Mouse (Mus musculus) hindbrain, embryonic 11.5 days (tissue): Measurements from ENCODE around the gene Pgd. TPM values are rescaled to one million over a fixed set of nuclear protein-coding genes. Genes with fewer than 3 reads are reported as not detected.
A peak's percentile ranks its signal among the peaks of the same experiment; 100 is the strongest.
"Not testable (repeated sequence)": the region's sequence is repeated elsewhere in the genome, so short reads cannot be mapped to it uniquely, and the experiment has no call there.

Source experiments
- ATAC-seq: fragments of 200-750 bp; cut with Nextera tagmentation; 2 replicates; pipeline ENCODE4 v1.8.0; 2017; ENCODE audit warnings: mild to moderate bottlenecking, moderate TSS enrichment, moderate library complexity; ENCODE audit not compliant: low FRiP score
- DNase-seq: peaks from one replicate; pipeline ENCODE4 v3.0.0-alpha.2; 2015; ENCODE audit warnings: low spot score
- H3K27ac ChIP-seq: fragments of 300-500 bp; sonication (generic); 2 replicates; pipeline ENCODE4 v1.5.1; 2014; ENCODE audit warnings: mild to moderate bottlenecking, low read depth, low read length
- H3K27me3 ChIP-seq: fragments of 300-500 bp; sonication (generic); 2 replicates; pipeline ENCODE4 v1.6.1; 2014; ENCODE audit warnings: mild to moderate bottlenecking, low read length, moderate library complexity, mixed read lengths; ENCODE audit not compliant: control insufficient read depth, insufficient read depth
- H3K36me3 ChIP-seq: fragments of 300-500 bp; sonication (generic); 2 replicates; pipeline ENCODE4 v1.6.1; 2014; ENCODE audit warnings: mild to moderate bottlenecking, low read length, moderate library complexity, mixed read lengths; ENCODE audit not compliant: control insufficient read depth, insufficient read depth
- H3K4me1 ChIP-seq: fragments of 300-500 bp; sonication (generic); replicated peaks from 2 replicates; pipeline ENCODE4 v1.6.1; 2014; ENCODE audit warnings: low read length, mixed read lengths; ENCODE audit not compliant: control insufficient read depth, insufficient read depth
- H3K4me2 ChIP-seq: fragments of 300-500 bp; sonication (generic); replicated peaks from 2 replicates; pipeline ENCODE4 v1.6.1; 2014; ENCODE audit warnings: mild to moderate bottlenecking, low read depth, low read length
- H3K4me3 ChIP-seq: fragments of 300-500 bp; sonication (generic); 2 replicates; pipeline ENCODE4 v1.5.1; 2014; ENCODE audit warnings: low read depth, low read length
- H3K9ac ChIP-seq: fragments of 300-500 bp; sonication (generic); 2 replicates; pipeline ENCODE4 v1.6.1; 2014; ENCODE audit warnings: low read depth, low read length
- H3K9me3 ChIP-seq: fragments of 300-500 bp; sonication (generic); 2 replicates; pipeline ENCODE4 v1.6.1; 2016; ENCODE audit warnings: low read length; ENCODE audit not compliant: control insufficient read depth
- WGBS: fragments of 180-500 bp; shearing (Covaris S2); extraction: QIAGEN DNeasy Blood & Tissue Kit; methylation state at CpG from one replicate; pipeline ENCODE4 v1.1.7; 2014; 5-methylcytosine and 5-hydroxymethylcytosine counted together
- polyA plus RNA-seq: library from polyadenylated mRNA; unstranded; fragments of >200 nt; fragmentation: Nextera tagmentation; extraction: Ambion mirVana; gene quantifications from 2 replicates; pipeline ENCODE4 v1.2.1, GENCODE M21; 2014

Gene Pgd
- polyA plus RNA-seq, 1 experiment from 2014 or later: 49.4 TPM

GRCm38 (mm10) chr4:149123432-149123831, 43.1 kb downstream of the Pgd start:
- H3K4me2 ChIP-seq: no peak overlapping the region
- H3K27ac ChIP-seq: no peak overlapping the region
- 71% methylated on average over 5 of the region's 5 CpGs for WGBS
- H3K27me3 ChIP-seq: no peaks in the 10 kb centered on the region
- DNase-seq (no peak), ATAC-seq (no peak)
- H3K9ac ChIP-seq: no peak overlapping the region
- no peaks in the 10 kb centered on the region for H3K9me3 ChIP-seq
- no peaks in the 10 kb centered on the region for H3K4me1 ChIP-seq
- H3K4me3 ChIP-seq: no peak overlapping the region
- H3K36me3 ChIP-seq: no peaks in the 10 kb centered on the region

GRCm38 (mm10) chr4:149119978-149120562, 46.5 kb downstream of the Pgd start:
- H3K9ac ChIP-seq, ATAC-seq, DNase-seq, H3K27me3 ChIP-seq, H3K27ac ChIP-seq, H3K4me2 ChIP-seq, H3K36me3 ChIP-seq, H3K4me3 ChIP-seq, H3K9me3 ChIP-seq, H3K4me1 ChIP-seq: not testable (repeated sequence)
- WGBS: 87% methylated on average over 12 of the region's 12 CpGs

GRCm38 (mm10) chr4:149103875-149104561, 62.6 kb downstream of the Pgd start, which contains the start of gene Dffa:
Gene Dffa, plus strand, starts transcription at chr4:149104146.
- Histone ChIP-seq H3K4me1 (peaks cover 3% of the 10 kb centered on the region), H3K9ac (peak within 1 kb of the TSS; percentile 71), H3K9me3 (no peaks in the 10 kb centered on the region), H3K4me2 (peak within 1 kb of the TSS; percentile 83), H3K4me3 (peak within 1 kb of the TSS; percentile 77), H3K27ac (no peak within 1 kb of the TSS), H3K36me3 (no peaks in the 10 kb centered on the region), H3K27me3 (no peaks in the 10 kb centered on the region)
- peak; percentile 89 for ATAC-seq
- under 1% methylated on average over 35 of the region's 35 CpGs for WGBS
- DNase-seq: peak; percentile 95

- H3K27me3 ChIP-seq: no peaks in the 10 kb centered on the region
- H3K27ac ChIP-seq: no peak overlapping the region
- H3K4me1 ChIP-seq: peaks cover 10% of the 10 kb centered on the region
- no peak overlapping the region for H3K4me2 ChIP-seq
- H3K36me3 ChIP-seq: no peaks in the 10 kb centered on the region
- ATAC-seq: no peak
- no peaks in the 10 kb centered on the region for H3K9me3 ChIP-seq
- DNase-seq: no peak
- WGBS: 91% methylated on average over 3 of the region's 3 CpGs
- no peak overlapping the region for H3K4me3 ChIP-seq
- no peak overlapping the region for H3K9ac ChIP-seq
These were observed 65.1 kb downstream of the Pgd start for GRCm38 (mm10) chr4:149101456-149101855.

DNA sequence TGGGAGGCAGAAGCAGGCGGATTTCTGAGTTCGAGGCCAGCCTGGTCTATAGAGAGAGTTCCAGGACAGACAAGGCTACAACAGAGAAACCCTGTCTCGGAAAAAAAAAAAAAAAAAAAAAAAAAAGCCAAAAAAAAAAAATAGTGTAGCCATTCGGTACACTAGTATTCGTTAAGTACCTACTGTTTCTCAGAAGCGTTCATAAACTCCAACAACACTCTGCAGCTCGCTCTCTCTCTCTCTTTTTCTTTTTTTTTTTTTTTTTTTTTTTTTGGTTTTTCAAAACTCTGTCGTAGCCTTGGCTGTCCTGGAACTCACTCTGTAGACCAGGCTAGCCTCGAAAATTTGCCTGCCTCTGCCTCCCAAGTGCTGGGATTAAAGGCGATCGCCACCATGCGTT, 66.1 kb downstream of the Pgd start:
- not testable (repeated sequence) for H3K9me3 ChIP-seq, H3K9ac ChIP-seq, ATAC-seq, H3K27me3 ChIP-seq, H3K4me2 ChIP-seq, H3K4me3 ChIP-seq, H3K4me1 ChIP-seq, H3K27ac ChIP-seq, H3K36me3 ChIP-seq, DNase-seq
- 84% methylated on average over 12 of the region's 12 CpGs for WGBS

Other genes with a start within 250 kb of the Pgd start
- gene Pex14, start 66.9 kb downstream of the Pgd start, polyA plus RNA-seq: 29.9 and 33.5 TPM in 2 replicates
- 29.0 and 30.9 TPM in 2 replicates for gene Dffa, start 62.6 kb downstream of the Pgd start, polyA plus RNA-seq
- 0.36 and 0.54 TPM in 2 replicates for gene Cort, start 40.0 kb downstream of the Pgd start, polyA plus RNA-seq
- 44.7 and 49.1 TPM in 2 replicates for gene Cenps, start 29.1 kb downstream of the Pgd start, polyA plus RNA-seq
- gene Kif1b, start 140.9 kb upstream of the Pgd start, polyA plus RNA-seq: 113 and 173 TPM in 2 replicates